Comparison of ENCODE assay signal across 9 mouse cellular contexts in the genomic region with DNA sequence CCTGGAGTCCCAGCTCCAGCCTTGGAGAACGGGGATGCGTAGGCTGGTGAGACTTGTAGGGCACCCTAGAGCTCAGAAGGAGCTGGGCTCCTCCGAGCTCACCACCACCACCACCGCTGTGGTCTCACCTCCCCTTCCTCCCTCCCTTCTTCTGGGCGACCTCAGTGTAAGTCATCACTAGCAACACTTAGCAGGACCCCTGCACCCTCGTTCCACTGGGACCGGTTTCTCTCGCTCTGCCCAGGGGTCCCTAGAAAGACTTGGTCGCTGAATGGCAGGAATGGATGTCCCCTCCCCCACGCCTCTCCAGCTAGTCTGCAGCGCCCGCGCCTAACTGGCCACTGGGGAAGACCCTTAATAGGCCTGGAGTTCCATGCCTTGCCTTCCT. TPM values are rescaled to one million over a fixed set of nuclear protein-coding genes. Genes with fewer than 3 reads are reported as not detected.
DNase-seq lines count a peak whose midpoint lies in the region; ATAC-seq lines count a peak whose summit lies in the region.
"Had no signal": no experiment of that assay in that cellular context is flagged by ENCODE, and none has a peak within 500 bp of the region (broad histone marks: within the 10 kb centered on the region; RNA-seq: fewer than 3 reads in every experiment).

No protein-coding gene starts in this region.

- WGBS in heart, embryonic 15.5 days = 0% methylated on average over 12 of the region's 13 CpGs
- 2% methylated on average over 13 of the region's 13 CpGs for WGBS in hindbrain, embryonic 10.5 days
- under 1% methylated on average over 9 of the region's 13 CpGs for WGBS in midbrain, embryonic 16.5 days

- intact Hi-C loops in heart, postnatal 25 days (cut with DNase I) = no loop called here

- no peak for ATAC-seq in heart, embryonic 15.5 days (replicated peaks; ENCODE audit: insufficient number of reproducible peaks, insufficient read depth, low FRiP score, low read depth)
- ATAC-seq in midbrain, embryonic 16.5 days = no peak; the same call in none of the 2 replicates

- H3K27me3 ChIP-seq in heart, embryonic 15.5 days = peaks cover 83% of the 10 kb centered on the region
- H3K27me3 ChIP-seq in hindbrain, embryonic 10.5 days (ENCODE audit: insufficient read depth, poor library complexity, severe bottlenecking) = peaks cover 81% of the 10 kb centered on the region
- no peaks in the 10 kb centered on the region for H3K27me3 ChIP-seq in midbrain, embryonic 16.5 days (ENCODE audit: control insufficient read depth, insufficient read depth, low read depth, low read length)

- H3K9ac ChIP-seq in heart, embryonic 15.5 days = no peak overlapping the region
- peak overlapping the region; percentile 88 for H3K9ac ChIP-seq in midbrain, embryonic 16.5 days (ENCODE audit: low read depth, low read length)
- H3K9ac ChIP-seq: liver, embryonic 14.5 days had no signal

- peak overlapping the region; percentile 80 for H3K4me2 ChIP-seq in heart, embryonic 15.5 days
- peak overlapping the region; percentile 95 for H3K4me2 ChIP-seq in midbrain, embryonic 16.5 days (ENCODE audit: low read length)

- H3K4me3 ChIP-seq in heart, embryonic 15.5 days = peak overlapping the region; percentile 43
- H3K4me3 ChIP-seq in hindbrain, embryonic 10.5 days = peak overlapping the region; percentile 71
- peak overlapping the region; percentile 90 for H3K4me3 ChIP-seq in midbrain, embryonic 16.5 days (ENCODE audit: low read depth, low read length)

- DNase-seq in heart, postnatal 25 days (ENCODE audit: low spot score) = no peak
- DNase-seq in cerebellum, adult 8-10 months = peak; percentile 66
- peak; percentile 65 for DNase-seq in hindbrain, embryonic 10.5 days (ENCODE audit: low spot score)
- DNase-seq in frontal cortex, postnatal 25 days (ENCODE audit: low spot score in 2 of 2) = no peak
- no peak for DNase-seq in spleen, postnatal 36 days (ENCODE audit: low spot score in 2 of 2)
- DNase-seq in spleen, postnatal 10 days (ENCODE audit: low spot score in 2 of 2) = no peak

- no peaks in the 10 kb centered on the region for H3K9me3 ChIP-seq in heart, embryonic 15.5 days (replicated peaks)
- no peaks in the 10 kb centered on the region for H3K9me3 ChIP-seq in hindbrain, embryonic 10.5 days
- H3K9me3 ChIP-seq in midbrain, embryonic 16.5 days (replicated peaks; ENCODE audit: control insufficient read depth, low read length, poor library complexity, severe bottlenecking) = no peaks in the 10 kb centered on the region

- peaks cover 34% of the 10 kb centered on the region for H3K4me1 ChIP-seq in heart, embryonic 15.5 days (replicated peaks)
- H3K4me1 ChIP-seq in hindbrain, embryonic 10.5 days (replicated peaks) = peaks cover 65% of the 10 kb centered on the region
- peaks cover 37% of the 10 kb centered on the region for H3K4me1 ChIP-seq in midbrain, embryonic 16.5 days (ENCODE audit: control insufficient read depth, insufficient read depth, low read length)

- no peak overlapping the region for H3K27ac ChIP-seq in heart, embryonic 15.5 days
- peak overlapping the region; percentile 93 for H3K27ac ChIP-seq in hindbrain, embryonic 10.5 days
- peak overlapping the region; percentile 89 for H3K27ac ChIP-seq in midbrain, embryonic 16.5 days (ENCODE audit: low read length)
- H3K27ac ChIP-seq: liver, embryonic 14.5 days had no signal

- H3K36me3 ChIP-seq in heart, embryonic 15.5 days = no peaks in the 10 kb centered on the region
- H3K36me3 ChIP-seq in hindbrain, embryonic 10.5 days = no peaks in the 10 kb centered on the region
- no peaks in the 10 kb centered on the region for H3K36me3 ChIP-seq in midbrain, embryonic 16.5 days (ENCODE audit: control insufficient read depth, insufficient read depth, low read length)

RNA-seq across cellular contexts. Expression of gene Rbfox3, which starts 1.6 kb away (rescaled TPM):
- 0.06 and 0.27 TPM in 2 replicates for polyA plus RNA-seq in heart, embryonic 15.5 days (2015; fragmentation: Nextera tagmentation; extraction: Ambion mirVana)
- under 1 TPM; 0.08 TPM for total RNA-seq in heart, postnatal 25 days (2021)
- 5.8 and 11.7 TPM in 2 replicates for polyA plus RNA-seq in hindbrain, embryonic 10.5 days (2016; fragmentation: Nextera tagmentation; extraction: Ambion mirVana)
- 49.1 and 54.9 TPM in 2 replicates for polyA plus RNA-seq in midbrain, embryonic 16.5 days (2015; fragmentation: Nextera tagmentation; extraction: Ambion mirVana)

Comparison
In these comparisons a context has a peak if more than half of its experiments do, and no peak if none do; other contexts are left out.
1. DNase-seq: peak in cerebellum, adult 8-10 months (single experiment) and hindbrain, embryonic 10.5 days (single experiment); none in heart, postnatal 25 days (single experiment), frontal cortex, postnatal 25 days (0 of 2), spleen, postnatal 36 days (0 of 2) and spleen, postnatal 10 days (0 of 2).
2. Peak in every context shown above with its lines, with median percentiles within 50 percentile points of each other: H3K4me3 ChIP-seq.